Mouse (Mus musculus) spleen, adult 2 months (tissue): ENCODE results near the gene Fam185a.

Experiments
- CTCF ChIP-seq: fragments of 200-500 bp; IDR thresholded peaks from 2 replicates; pipeline ENCODE4 v1.5.1; 2011; ENCODE audit warnings: mild to moderate bottlenecking, inconsistent platforms; ENCODE audit not compliant: insufficient read depth, insufficient read length, insufficient replicate concordance; ENCODE audit errors: extremely low read depth
- POLR2A ChIP-seq: fragments of 200-500 bp; IDR thresholded peaks from 2 replicates; pipeline ENCODE4 v1.6.1; 2011; ENCODE audit warnings: low read depth, low read length, inconsistent platforms

- TF ChIP-seq CTCF (no peak), POLR2A (no peak)
These were observed 41.1 kb upstream of the Fam185a start for GRCm38 (mm10) chr5:21383392-21384251.
